Mouse (Mus musculus) C2C12 (cell line): ENCODE data around the gene Csf3.

ENCODE experiments used
- CTCF ChIP-seq: IDR thresholded peaks from one replicate; pipeline ENCODE4 v1.5.1; 2011; ENCODE audit not compliant: control insufficient read depth, insufficient read depth, insufficient read length
- MYOD1 ChIP-seq: IDR thresholded peaks from one replicate; pipeline ENCODE4 v1.6.1; 2011; ENCODE audit warnings: low read depth; ENCODE audit not compliant: control insufficient read depth, insufficient read length
- USF1 ChIP-seq: IDR thresholded peaks from one replicate; pipeline ENCODE4 v1.6.1; 2011; ENCODE audit warnings: low read depth, mild to moderate bottlenecking, control low read depth, moderate library complexity

- no peak for TF ChIP-seq CTCF
- no peak for TF ChIP-seq USF1
- TF ChIP-seq MYOD1, result no peak
Observed at GRCm38 (mm10) chr11:98720756-98721155, 19.7 kb downstream of the Csf3 start.
